Mouse (Mus musculus): Measurements from ENCODE around the gene Larp6.
A peak's percentile ranks its signal among the peaks of the same experiment; 100 is the strongest.

The Larp6 gene

DNA sequence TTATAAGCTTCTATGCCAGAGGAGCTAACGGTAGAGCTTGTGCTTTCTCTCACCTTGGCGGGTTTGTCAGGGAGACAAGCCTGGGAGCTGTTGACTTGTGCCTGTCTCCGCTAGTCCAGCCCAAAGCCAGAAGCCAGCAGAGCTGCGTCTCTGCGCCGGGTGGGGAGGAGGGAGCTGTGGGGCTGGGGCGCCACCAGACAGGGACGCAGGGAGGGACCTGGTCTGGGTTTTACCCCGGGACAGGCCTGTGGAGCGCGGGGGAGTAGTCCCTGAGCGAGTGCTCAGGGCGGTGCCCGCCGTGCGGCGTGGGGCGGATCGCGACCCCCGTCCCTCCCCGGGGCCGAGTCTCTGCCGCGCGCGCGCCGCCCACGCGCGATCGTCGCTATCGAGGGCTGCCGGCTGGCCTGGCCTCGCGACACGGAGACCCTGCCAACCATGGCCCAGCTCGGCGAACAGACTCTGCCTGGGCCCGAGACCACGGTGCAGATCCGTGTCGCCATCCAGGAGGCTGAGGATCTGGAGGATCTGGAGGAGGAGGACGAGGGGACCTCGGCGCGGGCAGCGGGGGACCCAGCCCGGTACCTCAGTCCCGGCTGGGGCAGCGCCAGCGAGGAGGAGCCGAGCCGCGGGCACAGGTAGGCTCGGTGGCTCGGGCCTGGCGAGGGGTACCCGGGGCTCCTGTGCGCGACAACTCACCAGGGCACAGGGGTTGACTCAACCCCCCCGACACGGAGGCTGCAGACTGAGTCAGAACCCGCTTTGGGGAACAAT, at the start of gene Larp6:
Gene Larp6 (plus strand): TSS at position 219 of the 771 bp plus-strand sequence.
- peak; percentile 31 for DNase-seq (ENCODE audit: low spot score)

DNA sequence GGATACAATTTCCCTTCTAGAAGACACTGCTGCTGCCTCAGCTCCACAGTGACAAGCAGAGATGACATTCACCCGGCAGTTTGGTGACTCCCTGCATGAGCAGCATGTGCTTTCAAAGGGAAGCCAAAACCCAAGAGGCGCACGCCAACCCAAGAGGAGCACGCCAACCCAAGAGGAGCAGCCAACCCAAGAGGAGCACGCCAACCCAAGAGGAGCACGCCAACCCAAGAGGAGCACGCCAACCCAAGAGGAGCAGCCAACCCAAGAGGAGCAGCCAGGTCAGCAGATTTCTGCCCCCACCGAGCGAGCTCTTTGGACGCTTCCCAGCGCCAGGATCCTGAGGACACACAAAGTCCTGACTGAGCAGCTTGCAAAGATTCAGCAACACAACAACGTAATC, 48.4 kb upstream of the Larp6 start:
- no peak for DNase-seq (ENCODE audit: low spot score)

DNA sequence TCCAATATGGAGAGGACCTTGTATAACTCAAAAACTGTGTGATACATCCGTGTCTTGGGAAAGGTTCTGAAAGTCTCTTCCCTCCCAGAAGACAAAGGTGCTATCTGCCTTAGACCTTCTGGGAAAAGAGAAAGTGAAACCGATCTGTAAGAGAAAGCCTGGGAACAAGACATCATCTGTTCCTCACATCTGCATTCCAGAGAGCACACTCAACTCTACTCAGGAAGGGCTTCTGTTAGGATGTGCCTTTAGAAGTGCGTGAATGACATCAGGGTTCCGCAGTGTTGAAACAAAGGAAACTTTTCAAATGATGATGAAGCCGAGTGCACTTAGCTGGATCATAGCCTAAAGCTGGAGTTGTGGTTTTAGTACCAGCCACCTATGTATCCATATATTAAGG, 47.9 kb upstream of the Larp6 start:
- no peak for DNase-seq (ENCODE audit: low spot score)

DNA sequence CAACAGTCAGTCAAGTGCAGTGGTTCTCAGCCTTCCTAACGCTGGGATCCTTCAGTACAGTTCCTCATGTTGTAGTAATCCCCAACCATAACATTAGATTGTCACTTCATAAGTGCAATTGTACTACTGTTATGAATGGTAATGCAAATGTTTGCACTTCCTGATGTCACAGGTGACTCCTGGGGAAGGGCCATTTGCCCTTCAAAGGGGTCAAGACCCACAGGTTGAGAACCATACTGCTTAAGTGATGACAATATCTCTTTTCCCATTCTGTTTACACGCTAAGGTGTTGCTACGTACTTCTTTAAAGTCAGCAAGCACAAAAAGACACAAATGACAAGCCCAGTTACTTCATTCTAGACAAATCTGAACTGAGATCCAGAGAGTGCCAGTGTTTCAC, 47.3 kb upstream of the Larp6 start:
- no peak for DNase-seq (ENCODE audit: low spot score)

DNA sequence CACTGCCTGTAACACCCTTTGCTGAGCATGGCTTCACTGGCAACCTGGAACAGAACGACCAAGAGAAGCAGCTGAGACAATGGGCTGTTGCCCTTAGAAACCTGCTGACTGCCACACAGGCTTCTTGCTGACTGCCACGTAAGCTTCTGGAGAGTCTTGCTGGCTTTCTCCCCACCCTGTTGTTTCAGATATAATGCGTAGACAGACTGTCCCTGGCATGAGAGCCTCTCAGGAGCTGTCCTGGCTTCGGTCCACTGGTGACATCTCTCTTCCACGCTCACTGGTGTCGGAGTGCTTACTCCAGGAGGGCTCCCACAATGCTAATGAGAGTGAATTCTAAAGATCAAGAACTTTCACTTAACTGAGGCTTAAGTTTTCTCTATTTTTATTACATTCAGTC, 43.9 kb upstream of the Larp6 start:
- DNase-seq (ENCODE audit: low spot score): no peak

DNA sequence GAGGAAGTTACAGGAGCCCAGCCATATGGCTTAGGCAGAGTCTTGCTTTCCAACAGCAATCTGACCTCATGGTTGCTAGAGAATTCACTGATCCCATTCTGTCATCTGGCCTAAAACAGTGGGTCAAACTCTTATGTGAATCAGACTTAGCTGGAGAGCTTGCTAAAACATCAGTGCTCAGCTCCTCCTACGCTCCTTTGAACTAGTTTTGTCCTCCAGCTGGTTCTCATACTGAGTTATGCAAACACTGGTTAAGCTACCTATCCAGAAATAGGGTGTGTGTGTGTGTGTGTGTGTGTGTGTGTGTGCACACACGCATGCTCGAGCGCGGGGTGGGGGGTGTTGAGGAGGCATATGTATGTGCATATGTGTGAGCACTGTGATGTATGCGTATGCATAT, 40.2 kb upstream of the Larp6 start:
- DNase-seq (ENCODE audit: low spot score): no peak

DNA sequence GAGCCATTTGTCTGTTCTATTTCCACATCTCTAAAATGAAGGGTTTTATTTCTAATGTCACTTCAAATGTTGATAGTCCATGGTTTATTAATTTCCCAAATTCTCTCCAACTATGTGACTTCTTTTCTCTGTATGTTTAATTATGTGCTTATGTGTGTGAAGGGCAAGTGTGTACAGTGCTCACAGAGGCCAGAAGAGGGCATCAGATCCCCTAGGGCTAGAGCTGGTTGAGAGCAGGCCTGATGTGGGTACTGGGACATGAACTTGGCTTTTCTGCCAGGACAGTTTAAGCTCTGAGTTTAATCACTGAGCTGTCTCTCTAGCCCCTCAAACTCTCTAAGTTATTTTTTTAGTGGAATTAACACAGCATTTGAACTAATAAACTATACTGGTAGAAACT, 38.0 kb upstream of the Larp6 start:
- no peak for DNase-seq (ENCODE audit: low spot score)

DNA sequence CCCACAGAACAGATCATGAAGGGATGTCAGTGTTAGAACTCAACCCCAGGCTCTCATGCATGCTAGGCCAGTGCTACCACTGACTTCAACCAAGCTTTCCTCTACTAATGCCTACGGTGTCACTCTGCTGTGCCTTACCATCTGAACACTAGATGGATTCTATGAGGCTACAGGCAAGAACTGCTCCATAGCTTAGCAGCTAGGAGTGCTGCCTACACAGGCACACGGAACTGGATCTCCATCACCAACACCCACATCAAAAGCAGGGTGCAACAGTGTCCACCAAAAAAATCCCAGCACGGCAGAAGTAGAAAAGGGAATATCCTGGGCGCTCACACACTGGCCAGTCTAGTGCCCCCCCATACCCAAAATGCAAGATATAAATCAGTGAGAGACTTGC, 36.4 kb upstream of the Larp6 start:
- DNase-seq (ENCODE audit: low spot score): no peak

DNA sequence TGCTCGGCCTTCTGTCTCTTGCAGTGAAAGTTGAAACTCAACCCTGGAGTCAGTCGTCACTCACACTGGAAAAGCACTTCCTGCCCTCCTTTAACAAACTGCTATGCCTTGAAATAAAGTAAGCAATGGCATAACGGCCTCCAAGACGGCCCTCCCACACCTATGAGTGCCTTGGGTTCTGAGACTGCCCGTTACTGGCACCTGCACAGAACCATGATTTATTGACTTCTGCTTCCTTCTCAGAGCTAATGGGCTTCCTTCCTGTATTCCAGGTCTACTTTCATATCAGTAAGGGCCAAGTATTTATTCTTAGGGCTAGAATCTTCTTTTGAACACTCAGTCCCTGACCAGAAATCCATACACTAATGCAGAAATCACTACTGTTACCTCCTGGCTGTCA, 33.9 kb upstream of the Larp6 start:
- DNase-seq (ENCODE audit: low spot score): no peak

DNA sequence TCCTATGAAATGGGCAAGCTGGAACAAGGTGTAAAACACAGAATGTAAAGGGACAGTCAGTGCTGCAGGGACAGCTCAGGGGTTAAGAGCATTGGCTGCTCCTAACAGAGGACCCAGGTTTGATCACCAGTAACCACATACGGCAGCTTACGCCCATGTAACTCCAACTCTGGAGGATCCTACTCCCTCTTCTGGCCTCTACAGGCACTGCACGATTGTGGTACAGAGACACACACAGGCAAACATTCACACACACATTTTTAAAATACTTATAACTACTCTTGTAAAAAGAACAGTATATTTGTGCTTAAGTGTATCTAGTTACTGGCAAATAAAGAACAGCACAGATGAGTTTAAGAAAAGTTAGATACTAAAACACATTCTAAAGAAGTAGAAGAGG, 31.8 kb upstream of the Larp6 start:
- no peak for DNase-seq (ENCODE audit: low spot score)

DNA sequence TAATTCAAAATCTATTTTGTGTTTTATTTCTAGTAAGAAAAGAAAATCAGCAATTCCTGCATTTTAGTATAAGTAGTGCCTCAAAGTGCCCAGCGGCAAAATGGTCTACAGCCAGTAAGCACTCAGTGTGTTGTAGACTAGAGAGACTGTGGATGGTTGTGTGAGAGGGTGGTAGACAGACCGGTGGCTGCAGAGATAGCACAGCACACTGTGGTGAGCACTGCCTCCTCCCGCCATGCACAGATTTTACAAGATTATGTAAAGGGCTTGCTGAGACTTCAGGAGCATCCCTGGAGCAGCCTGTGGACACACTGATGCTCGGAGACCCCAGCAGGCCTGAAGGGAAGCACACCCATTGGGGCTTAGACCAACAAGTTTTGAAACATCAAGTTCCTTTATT, 30.0 kb upstream of the Larp6 start:
- no peak for DNase-seq (ENCODE audit: low spot score)

DNA sequence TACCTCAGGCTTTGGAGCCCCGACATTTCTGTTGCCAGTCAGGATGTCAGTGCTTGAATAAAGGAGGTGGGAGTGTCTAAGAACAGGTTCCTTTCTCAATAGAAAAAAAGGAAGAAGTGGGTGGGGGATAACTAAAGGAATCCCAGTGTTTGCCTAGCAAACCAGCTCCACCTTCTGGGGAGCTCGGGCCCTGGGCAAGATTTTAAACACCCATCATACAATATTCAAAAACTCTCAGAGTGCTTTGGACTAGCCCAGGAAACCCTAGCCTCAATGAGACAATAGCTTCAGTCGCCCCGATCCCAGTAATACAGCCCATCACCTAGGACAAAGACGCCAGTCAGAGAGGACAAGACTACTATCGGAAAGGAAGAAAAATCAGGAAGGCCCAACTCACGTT, 25.4 kb upstream of the Larp6 start:
- DNase-seq (ENCODE audit: low spot score): no peak

DNA sequence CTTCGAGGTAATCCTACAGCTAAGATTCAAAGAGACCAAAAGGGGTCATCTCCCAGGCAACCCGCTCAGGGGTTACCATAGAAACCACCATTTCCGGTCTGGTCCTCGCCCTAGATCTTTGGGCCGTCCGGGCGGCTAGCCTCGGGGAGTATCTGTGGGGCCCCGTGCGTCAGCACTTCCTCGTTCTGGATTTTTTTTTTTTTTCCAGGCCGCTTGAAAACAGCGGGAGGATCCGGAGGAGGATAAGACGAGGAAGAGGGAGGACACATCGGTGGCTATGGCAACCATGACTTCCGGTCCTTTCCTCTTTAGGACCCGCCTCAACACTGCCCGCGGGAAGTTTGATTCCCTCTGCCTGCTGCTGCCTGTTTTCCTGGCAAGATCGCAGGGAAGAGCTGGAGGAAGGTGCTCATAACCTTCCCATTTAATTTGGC, 24.9 kb upstream of the Larp6 start, which contains the start of gene Lrrc49:
Gene Lrrc49 (minus strand): TSS at position 268 of the 434 bp plus-strand sequence.
- DNase-seq (ENCODE audit: low spot score): peak; percentile 89

DNA sequence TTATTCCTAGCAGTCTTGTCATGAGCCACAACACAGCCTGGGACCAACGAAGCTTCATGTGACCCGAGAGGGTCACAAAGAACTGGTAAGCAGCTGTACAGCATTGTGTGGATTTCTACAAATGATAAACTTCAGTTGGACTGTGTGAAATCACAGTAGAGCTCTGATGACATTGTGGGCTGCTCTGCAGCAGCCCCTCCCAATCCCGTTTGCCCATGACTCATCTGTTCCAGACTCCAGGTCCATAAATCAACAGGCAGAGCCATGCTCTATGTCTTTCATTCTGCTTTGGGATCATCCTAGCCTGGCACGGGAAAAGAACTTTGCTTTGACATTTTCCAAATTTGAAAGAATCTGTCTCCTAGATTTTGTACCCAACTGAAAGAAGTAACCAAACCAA, 20.2 kb upstream of the Larp6 start:
- no peak for DNase-seq (ENCODE audit: low spot score)

DNA sequence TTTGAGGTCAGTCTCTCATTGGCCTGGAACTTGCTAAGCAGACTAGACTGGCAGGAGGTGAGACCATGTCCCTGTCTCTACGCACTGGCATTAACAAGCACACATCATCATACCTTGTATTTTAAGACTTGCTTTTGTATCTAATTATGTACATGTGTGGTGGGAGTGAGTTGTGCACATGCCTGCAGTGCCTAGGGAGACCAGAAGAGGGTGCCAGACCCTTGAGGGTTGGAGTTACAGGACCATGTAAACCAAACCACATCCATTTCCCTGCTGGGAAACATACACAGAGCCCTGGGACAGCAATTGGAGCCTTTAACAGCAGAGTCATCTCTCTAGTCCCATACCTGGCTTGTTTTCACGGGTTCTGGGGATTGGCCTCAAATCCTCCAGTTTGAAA, 18.8 kb upstream of the Larp6 start:
- no peak for DNase-seq (ENCODE audit: low spot score)

DNA sequence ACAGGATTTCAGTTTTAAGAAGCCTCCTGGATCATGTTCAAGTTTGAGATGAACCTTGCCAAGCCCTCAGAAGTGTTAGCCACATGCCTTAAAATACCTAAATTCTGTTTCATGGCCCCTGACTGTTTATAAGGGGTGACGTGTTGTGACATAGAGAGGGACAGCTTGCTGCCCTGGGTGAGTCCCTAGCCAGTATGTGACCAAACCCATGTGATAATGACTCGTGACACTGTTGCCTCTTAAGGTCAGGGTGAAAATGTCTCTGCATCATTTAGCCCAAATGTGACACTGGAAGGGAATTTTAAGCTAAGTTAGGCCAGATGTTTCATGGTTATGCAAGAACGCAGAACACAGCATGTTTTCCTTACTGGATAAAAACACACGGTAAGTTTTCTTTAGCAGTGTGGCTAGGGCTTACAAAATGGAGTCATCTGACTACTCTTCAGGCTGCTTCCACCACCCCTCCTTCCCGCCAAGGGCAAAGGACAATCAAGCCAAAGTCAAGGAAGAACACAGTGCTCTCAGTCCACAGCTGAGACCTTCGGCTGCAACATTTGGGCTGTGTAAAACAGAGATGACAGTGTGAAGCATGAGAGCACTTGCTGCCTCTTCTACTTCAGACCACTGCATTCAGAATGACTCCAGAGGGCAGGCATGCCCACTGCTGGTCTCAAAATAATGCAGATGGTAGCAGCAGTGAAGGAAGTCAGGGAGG, 16.4 kb upstream of the Larp6 start:
- DNase-seq (ENCODE audit: low spot score): no peak

DNA sequence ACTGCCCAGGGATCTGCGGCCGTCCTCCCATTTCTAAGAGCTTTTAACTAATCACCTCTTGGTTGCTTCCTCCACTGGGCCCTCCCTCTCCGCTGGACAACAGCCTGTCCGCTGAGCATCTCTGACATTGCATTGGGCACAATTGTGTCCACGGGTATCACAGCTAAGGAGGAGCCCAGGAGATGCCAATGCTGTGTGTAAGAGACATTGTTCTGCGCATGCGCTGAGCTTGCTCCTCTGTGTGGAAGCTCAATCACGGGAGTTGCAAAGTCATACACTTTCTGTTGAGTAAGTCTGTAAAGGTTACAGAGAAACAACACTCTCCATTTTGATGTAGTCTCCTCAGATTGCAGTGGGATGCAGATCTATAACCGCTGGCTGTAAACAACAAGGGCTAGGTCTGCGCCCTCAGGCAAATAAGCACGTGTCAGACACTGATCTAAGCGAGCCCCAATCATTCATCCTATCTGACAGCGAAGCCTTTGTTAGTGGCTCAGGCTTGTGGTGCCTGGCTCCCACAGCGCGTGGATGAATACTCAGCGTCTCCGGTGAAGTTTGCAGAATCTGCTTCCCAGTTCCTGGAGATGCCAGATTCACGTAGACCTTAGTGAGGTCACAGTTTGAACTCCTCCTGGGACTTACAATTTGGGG, 13.1 kb upstream of the Larp6 start:
- no peak for DNase-seq (ENCODE audit: low spot score)

DNA sequence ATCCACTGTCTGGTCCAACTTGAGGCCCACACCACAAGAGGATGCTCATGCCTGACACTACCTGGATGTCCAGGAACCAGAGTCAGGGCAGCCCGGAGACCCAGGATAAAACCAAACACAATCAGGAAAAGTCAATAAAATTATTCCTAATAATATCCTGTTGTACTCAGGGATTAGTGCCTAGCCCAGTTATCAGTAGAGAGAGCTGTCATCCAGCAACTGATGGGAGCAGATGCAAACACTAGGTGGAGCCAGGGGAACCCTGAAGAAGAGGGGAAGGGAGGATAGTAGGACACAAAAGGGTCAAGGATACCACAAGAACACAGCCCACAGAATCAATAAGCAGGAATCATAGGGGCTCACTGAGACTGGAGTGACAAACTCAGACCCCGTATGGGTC, 5.2 kb upstream of the Larp6 start:
- no peak for DNase-seq (ENCODE audit: low spot score)

DNA sequence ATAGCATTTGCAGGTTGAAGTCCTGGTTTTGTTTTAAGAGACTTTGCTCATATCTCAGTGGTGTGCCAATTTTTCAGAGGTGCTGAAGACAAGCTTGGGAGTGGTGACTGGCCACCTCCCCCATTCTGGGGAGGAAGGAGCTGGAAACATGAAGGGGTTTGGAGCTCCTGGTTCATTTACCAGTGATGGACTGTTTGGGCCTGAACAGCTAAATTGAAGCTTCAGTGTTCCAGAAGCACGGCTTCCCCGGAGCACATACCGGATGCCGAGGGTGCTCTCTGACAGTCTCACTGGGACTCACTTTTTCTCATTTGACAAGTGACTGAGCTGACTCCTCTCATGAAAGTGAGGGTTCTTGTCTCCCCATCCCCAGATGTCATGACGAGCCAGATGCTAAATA, 4.2 kb upstream of the Larp6 start:
- DNase-seq (ENCODE audit: low spot score): no peak

DNA sequence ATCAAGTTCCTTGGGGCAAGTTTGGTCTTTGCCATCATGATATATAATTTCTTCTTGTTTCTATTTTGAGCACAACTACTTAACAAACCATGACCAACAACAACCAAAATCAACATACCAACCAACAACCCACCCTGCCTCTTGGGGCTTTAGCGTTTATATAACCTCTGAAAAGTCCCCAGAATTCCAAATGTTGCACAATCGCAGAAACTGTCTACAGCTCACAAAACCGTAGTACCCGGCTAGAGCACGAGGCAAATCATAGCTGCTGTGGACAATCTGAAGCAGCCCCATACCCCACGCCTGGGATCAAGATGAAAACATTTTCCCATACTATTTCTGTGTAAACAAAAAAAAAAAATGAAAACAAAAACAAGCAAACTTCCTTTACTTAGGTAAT, 3.1 kb upstream of the Larp6 start:
- no peak for DNase-seq (ENCODE audit: low spot score)

DNA sequence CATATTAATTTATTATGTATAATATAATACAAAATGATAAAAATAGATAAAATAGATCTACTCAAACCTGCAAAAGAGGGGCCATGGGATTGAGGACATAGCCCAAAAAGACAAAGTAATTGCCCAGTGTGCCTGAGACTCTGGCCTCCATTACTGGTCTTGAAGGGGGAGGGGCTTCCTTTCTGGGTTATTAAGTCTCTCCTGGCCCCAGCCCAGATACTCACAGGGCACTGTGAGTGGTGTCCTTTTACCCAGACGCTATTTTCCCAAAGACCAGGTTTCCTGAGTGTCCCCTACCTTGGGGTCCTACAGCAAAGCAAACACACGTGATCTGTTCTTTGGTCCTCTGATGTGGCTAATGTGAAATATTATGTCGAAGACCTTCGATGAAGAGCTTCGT, 778 bp upstream of the Larp6 start:
- DNase-seq (ENCODE audit: low spot score): no peak

DNA sequence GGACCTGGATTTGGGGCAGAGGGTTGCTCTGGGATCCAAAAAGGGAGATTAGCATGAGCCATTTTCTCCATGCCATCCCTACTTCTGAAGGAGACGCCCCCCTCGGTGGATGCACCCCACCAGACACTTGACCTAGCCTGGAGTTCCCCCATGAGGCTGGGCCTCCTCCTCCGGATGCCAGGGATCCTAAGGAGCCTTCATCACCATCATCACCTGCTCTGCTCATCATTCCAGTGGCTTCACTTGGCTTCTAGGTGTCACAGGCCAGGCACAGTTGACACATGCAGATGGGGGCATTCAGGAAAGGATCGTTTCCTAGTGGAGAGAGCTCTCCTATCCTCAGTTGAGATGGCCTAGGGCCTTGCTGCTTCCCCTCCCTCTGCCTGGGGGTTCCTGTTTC, 827 bp downstream of the Larp6 start:
- no peak for DNase-seq (ENCODE audit: low spot score)

DNA sequence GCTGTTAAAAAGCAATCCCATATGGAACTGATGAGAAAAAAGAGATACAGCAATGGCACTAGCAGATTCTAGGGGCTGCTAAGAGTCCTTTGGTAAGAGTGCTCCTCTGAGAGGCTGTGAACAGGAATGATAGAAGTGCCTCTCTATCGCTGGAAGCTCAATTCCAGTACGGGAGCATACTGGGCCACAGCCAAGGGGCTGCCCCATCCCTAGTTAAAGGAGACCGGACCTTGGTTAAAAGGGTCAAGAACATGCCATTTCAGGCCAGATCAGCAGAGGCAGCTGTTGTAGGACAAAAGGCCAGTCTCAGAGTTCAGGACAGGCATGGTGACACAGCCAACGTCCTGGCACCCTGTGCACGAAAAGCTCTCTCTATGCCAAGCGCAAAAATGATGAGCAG, 1.4 kb downstream of the Larp6 start:
- no peak for DNase-seq (ENCODE audit: low spot score)
